Mouse (Mus musculus): ENCODE results near the gene Emc10.

Emc10 gene

GRCm38 (mm10) chr7:44469677-44470675 lies 26.4 kb downstream of the Emc10 start:
- in situ Hi-C loops (cut with MboI; ENCODE audit: low pct_unique_long_range_greater_than_20kb in 1 of 2, low sequenced_read_pairs in 2 of 2, unreplicated experiment in 1 of 2) = no loop called here

- in situ Hi-C loops (cut with MboI; ENCODE audit: low pct_unique_long_range_greater_than_20kb in 1 of 2, low sequenced_read_pairs in 2 of 2, unreplicated experiment in 1 of 2) = no loop called here
Measured at GRCm38 (mm10) chr7:44468644-44469285, 27.6 kb downstream of the Emc10 start.

- in situ Hi-C loops (cut with MboI; ENCODE audit: low pct_unique_long_range_greater_than_20kb in 1 of 2, low sequenced_read_pairs in 2 of 2, unreplicated experiment in 1 of 2) = no loop called here
Measured at GRCm38 (mm10) chr7:44467811-44468411, 28.4 kb downstream of the Emc10 start, which contains the start of gene Josd2. TSS of gene Josd2 (plus strand) at chr7:44467980.

GRCm38 (mm10) chr7:44466888-44467311 lies 29.4 kb downstream of the Emc10 start:
- in situ Hi-C loops (cut with MboI; ENCODE audit: low pct_unique_long_range_greater_than_20kb in 1 of 2, low sequenced_read_pairs in 2 of 2, unreplicated experiment in 1 of 2) = no loop called here

- in situ Hi-C loops (cut with MboI; ENCODE audit: low pct_unique_long_range_greater_than_20kb in 1 of 2, low sequenced_read_pairs in 2 of 2, unreplicated experiment in 1 of 2) = no loop called here
Measured at GRCm38 (mm10) chr7:44466006-44466887, 30.1 kb downstream of the Emc10 start.

- in situ Hi-C loops (cut with MboI; ENCODE audit: low pct_unique_long_range_greater_than_20kb in 1 of 2, low sequenced_read_pairs in 2 of 2, unreplicated experiment in 1 of 2) = no loop called here
Measured at GRCm38 (mm10) chr7:44465111-44465510, 31.2 kb downstream of the Emc10 start, which contains the start of gene Aspdh. TSS of gene Aspdh (plus strand) at chr7:44465391.

GRCm38 (mm10) chr7:44464511-44464910 lies 31.8 kb downstream of the Emc10 start:
- in situ Hi-C loops (cut with MboI; ENCODE audit: low pct_unique_long_range_greater_than_20kb in 1 of 2, low sequenced_read_pairs in 2 of 2, unreplicated experiment in 1 of 2) = no loop called here

- in situ Hi-C loops (cut with MboI; ENCODE audit: low pct_unique_long_range_greater_than_20kb in 1 of 2, low sequenced_read_pairs in 2 of 2, unreplicated experiment in 1 of 2) = no loop called here
Measured at GRCm38 (mm10) chr7:44463556-44464225, 32.6 kb downstream of the Emc10 start.

GRCm38 (mm10) chr7:44463056-44463425 lies 33.3 kb downstream of the Emc10 start:
- in situ Hi-C loops (cut with MboI; ENCODE audit: low pct_unique_long_range_greater_than_20kb in 1 of 2, low sequenced_read_pairs in 2 of 2, unreplicated experiment in 1 of 2) = no loop called here

GRCm38 (mm10) chr7:44462218-44463055 lies 33.9 kb downstream of the Emc10 start:
- in situ Hi-C loops (cut with MboI; ENCODE audit: low pct_unique_long_range_greater_than_20kb in 1 of 2, low sequenced_read_pairs in 2 of 2, unreplicated experiment in 1 of 2) = no loop called here

GRCm38 (mm10) chr7:44461503-44462217 lies 34.7 kb downstream of the Emc10 start:
- in situ Hi-C loops (cut with MboI; ENCODE audit: low pct_unique_long_range_greater_than_20kb in 1 of 2, low sequenced_read_pairs in 2 of 2, unreplicated experiment in 1 of 2) = no loop called here

GRCm38 (mm10) chr7:44460767-44461502 lies 35.4 kb downstream of the Emc10 start:
- in situ Hi-C loops (cut with MboI; ENCODE audit: low pct_unique_long_range_greater_than_20kb in 1 of 2, low sequenced_read_pairs in 2 of 2, unreplicated experiment in 1 of 2) = no loop called here

- in situ Hi-C loops (cut with MboI; ENCODE audit: low pct_unique_long_range_greater_than_20kb in 1 of 2, low sequenced_read_pairs in 2 of 2, unreplicated experiment in 1 of 2) = no loop called here
Measured at GRCm38 (mm10) chr7:44460067-44460466, 36.3 kb downstream of the Emc10 start.

- in situ Hi-C loops (cut with MboI; ENCODE audit: low pct_unique_long_range_greater_than_20kb in 1 of 2, low sequenced_read_pairs in 2 of 2, unreplicated experiment in 1 of 2) = no loop called here
Measured at GRCm38 (mm10) chr7:44456302-44456701, 40.0 kb downstream of the Emc10 start.

- in situ Hi-C loops (cut with MboI; ENCODE audit: low pct_unique_long_range_greater_than_20kb in 1 of 2, low sequenced_read_pairs in 2 of 2, unreplicated experiment in 1 of 2) = no loop called here
Measured at GRCm38 (mm10) chr7:44453256-44453655, 43.1 kb downstream of the Emc10 start.
